Mouse (Mus musculus) megakaryocyte progenitor cell, adult 5-6 weeks (primary cell): ENCODE data around the gene Camk2b. TPM values are rescaled to one million over a fixed set of nuclear protein-coding genes. Genes with fewer than 3 reads are reported as not detected.
"Not testable (repeated sequence)": the region's sequence is repeated elsewhere in the genome, so short reads cannot be mapped to it uniquely, and the experiment has no call there.

Source experiments
- ATAC-seq: replicated peaks from 2 replicates; pipeline ENCODE4 v1.8.0; 2016; ENCODE audit warnings: mild to moderate bottlenecking, moderate TSS enrichment, inconsistent platforms; ENCODE audit not compliant: poor library complexity
- total RNA-seq, 2 experiments: library from RNA; stranded (forward) in 1 of 2; stranded (reverse) in 1 of 2; fragments of 157-497, 149-512 nt in 1 of 2; fragments of 200-1000 nt in 1 of 2; gene quantifications; 2 replicates each; pipeline versions ENCODE4 v1.2.3 to v1.2.4; 2015 to 2017

The Camk2b gene
- total RNA-seq (2015) = 1.2 and 1.8 TPM in 2 replicates
- total RNA-seq (2017) = 0.83 and 1.7 TPM in 2 replicates

DNA sequence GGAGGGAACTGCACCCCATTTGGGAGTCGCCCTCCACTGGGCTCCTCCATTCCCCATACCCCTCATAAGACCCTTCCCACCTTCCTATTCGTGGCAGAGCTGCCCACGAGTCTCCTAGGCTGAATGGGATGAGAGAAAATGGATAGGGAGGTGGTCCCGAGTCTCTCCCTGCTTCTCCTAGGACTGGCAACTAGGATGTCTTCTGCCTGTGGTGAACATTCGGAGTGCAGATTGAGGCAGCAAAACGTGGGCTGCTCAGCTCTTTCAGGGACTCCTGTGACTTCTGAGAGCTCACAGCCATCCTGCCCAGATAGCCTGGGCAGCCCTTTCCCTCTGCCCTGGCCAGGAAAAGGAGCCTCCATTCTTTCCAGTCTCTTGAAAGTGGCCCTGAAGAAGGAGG, at the start of gene Camk2b:
Gene Camk2b (minus strand): TSS at position 187 of the 400 bp plus-strand sequence.
- ATAC-seq = no peak

DNA sequence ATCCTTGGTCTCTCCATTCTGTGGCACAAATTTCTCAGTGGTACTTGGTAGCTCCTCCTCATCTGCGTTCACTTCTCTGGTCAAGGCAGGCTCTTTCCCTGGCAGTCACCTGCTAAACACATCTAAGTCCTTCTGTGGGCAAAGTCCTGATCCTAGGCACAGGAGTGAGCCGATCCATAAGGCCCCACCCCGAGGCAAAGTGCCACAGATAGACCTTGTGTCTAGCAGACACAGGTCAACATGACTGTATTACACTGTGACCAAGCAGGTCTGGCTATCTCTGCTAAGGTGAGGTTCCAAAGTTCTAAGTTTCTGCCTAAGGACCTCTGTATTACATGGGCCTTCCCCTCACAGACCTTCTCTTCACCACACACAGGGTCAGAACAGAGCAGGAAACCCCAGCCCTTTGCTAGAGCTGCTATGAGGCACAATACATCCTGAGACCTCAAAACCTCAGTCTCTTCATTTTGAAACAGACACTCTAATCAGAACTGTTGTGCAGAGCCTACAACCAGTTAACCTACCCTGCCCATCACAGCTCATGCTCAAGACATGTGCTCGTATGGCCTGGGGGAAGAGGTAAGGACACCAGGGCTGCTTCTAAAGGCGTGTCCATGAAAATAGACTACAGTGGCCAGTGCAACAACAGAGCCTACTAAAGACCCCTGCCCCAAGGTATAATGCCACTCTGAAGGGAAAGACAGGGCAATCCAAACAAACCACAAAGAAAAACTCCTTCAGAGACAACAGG, 45.7 kb upstream of the Camk2b start:
- no peak for ATAC-seq

DNA sequence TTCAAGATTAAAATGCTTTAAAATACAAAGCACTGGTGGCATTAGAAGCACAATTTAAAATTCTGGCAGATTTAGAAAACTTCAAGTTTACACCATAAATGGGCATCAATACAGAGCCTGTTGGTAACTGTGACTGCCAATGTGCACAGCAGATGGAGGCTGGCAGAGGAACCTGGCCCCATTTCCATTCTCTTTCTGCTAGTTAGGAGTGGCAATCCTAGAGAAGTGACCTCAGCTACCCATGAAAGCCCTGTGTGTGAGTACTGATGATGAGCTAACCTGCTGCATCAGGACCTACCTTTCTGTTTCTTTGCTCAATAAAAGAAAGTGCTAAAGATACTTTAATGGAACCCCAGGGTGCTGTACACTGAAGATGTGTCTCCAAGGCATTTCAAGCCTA, 43.8 kb upstream of the Camk2b start:
- ATAC-seq = no peak

DNA sequence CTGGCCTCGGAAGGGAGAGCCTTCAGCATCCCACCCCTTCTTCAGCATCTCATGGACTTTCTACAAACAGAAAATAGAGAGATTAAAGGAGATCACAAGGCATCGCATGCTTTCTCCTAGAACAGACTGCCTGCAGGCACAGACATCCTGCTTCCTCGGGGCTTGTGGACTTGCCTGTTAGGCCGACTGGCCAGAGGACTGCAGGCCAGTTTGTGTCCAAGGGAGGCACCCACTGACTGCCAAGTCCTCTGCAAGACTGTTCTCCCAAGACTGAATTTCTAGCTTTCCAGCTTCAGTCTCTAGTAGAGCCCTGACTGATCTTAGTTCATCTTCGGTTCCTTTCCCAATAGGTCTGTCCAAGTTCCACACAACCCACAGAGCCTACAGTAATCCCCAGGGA, 42.1 kb upstream of the Camk2b start:
- ATAC-seq = no peak

DNA sequence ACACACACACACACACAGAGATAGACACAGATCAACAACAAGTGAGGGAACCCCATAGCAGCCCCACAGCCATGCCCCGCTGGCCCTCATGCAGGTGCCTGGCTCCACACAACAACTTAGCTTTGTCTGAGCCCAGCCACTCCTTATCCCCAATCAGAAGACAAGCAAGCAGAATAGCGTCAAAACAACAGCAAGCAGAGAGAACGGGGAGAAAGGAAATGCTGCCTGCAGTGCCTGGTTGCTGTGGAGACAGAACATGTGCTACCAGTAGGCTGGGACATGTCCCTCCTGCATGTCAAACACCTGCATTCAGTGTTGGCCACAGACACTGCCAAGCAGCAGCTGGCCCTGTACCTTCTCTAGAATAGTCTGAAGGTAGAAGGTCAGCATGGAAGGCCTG, 41.6 kb upstream of the Camk2b start:
- ATAC-seq = no peak

DNA sequence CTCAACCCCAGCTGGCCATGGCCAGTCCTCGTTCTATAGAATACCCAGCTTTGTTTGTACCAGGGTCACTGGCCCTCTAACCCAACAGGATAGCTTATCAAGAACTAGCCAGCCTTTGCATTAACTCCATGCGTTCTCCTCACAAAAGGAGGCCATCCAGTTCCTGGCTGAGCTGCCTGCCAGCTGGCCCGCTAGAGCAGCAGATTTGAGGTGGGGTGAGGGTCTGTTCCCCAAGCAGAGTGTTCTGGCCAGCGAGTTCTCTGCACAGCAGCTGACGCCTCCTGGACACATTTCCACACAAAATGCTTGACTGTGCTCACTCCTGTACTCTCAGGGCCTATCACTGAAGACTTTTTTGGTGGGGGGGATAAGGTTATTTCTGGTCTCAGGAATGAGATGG, 38.6 kb upstream of the Camk2b start:
- no peak for ATAC-seq

DNA sequence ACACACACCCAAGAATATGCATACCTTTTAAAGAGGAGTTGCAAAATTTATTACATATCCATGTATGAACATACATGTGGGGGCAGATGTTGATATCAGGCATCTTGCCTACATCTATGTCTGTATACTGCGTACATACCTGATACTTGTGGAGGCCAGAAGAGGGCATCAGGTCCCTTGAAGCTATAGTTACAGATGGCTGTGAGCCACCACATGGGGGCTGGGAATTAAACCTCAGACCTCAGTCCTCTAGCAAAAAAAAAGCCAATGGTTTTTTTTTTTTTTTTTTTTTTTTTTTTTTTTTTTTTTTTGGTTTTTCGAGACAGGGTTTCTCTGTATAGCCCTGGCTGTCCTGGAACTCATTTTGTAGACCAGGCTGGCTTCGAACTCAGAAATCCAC, 30.5 kb upstream of the Camk2b start:
- not testable (repeated sequence) for ATAC-seq

DNA sequence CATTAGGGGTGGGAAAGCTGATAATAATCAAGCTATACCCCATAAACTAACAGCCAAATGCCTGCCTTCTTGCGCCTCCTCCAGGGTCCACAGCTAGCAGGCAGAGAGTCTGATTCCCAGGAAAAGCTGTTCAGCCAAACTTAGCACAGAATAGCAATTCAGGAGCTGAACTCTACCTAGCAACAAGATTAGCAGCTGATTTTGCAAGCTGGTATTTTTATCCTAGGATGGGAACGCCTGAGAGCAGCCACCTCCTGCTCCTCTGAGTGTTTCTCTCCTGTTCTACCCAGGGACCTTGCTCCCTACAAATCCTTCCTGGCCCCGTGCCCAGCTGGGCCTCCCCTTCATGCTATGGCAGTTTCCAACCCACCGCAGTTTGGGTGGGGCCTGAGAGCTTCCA, 20.8 kb upstream of the Camk2b start:
- ATAC-seq = no peak

DNA sequence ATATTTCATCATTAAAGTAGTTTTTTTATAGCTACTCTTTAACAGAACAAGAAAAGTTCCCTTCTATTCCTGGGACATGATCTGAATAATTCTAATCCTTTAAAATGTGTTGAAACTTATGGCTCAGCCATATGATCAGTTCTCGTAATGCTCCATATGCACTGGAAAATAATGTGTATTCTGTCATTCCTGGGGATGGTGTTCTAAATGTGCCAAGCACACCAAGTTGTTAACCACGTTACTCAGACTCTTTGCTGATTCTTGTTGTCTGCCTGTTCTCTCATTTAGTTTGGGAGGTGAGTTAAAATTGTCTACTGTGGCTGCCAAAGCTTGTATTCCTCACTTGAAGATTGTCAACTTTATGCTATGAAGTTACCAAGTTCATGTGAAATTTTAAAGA, 12.6 kb upstream of the Camk2b start:
- ATAC-seq = no peak

DNA sequence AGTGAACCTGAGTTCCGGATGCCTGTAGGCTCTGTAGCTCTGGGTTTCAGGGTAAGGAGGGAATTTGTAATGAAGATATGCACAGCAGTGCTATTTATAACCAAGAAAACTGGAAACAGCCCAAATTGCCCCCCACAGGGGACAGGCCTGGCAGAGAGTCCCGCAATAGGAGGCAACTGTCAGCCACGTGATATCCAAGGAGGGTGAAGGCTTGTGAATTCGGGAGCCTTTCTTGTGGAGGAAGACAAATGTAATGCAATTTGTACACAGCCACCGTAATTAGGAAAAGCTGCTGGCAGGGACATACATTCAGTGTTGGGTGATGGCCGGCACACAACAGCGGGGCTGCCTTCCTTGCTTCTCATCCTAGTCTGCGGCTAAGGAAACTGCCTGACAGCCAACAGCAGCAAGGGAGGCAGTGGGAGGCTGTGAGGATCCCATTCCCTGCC, 9.5 kb upstream of the Camk2b start:
- ATAC-seq = no peak

DNA sequence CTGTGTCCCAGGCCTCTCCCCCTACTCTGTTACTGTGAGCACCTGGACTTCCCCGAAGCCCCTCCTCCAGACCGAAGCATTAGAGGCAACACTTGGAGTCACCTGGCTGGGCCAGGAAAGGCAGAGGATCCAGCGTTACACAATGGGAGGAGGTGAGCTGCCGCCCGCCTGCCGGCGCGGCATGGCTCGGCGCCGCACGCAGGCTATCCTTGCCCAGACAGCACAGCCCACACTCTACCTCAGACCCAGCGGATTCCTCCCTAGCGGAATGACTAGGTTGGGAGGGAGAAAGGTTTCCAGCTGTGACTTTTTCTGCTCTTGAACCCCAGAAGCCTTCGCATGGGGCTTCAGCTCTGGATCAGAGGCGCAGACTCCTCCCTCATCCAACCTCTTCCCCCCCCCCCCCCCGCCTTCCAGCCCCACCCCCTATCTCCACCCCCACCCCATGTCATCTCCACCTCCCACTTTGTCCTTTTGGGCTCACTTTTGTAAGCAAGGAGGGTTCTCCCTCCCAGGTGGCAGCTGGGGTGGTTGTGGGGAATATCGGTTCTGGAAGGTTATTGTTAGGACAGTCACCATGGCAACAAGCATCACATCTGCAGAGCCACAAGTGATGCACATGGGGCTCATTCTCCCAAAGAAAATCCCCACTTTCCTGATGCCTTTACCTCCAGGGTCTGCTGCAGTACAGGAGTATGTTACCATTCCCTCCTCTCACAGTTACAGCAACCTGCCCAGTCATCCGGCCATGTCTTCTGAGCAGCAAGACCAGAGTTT, 2.2 kb upstream of the Camk2b start:
- no peak for ATAC-seq

DNA sequence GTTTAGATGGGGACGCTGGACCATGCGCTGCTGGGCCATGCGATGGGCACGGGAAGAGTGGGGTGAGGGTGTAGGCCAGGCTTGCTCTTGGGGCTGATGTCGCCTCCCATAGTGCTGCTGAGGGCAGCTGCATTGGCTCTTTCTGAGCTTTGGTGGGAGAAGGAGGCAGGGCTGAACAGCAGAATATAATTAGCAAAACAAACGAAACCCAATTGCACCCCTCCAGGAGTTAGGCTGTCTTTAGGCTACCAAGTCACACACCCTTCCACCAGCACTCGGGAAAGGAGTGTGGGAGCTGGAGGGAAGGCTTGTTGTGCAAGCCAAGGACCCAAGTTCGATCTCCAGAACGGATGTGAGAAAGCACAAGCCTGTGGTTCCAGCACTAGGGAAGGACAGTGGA, 998 bp upstream of the Camk2b start:
- ATAC-seq = no peak

DNA sequence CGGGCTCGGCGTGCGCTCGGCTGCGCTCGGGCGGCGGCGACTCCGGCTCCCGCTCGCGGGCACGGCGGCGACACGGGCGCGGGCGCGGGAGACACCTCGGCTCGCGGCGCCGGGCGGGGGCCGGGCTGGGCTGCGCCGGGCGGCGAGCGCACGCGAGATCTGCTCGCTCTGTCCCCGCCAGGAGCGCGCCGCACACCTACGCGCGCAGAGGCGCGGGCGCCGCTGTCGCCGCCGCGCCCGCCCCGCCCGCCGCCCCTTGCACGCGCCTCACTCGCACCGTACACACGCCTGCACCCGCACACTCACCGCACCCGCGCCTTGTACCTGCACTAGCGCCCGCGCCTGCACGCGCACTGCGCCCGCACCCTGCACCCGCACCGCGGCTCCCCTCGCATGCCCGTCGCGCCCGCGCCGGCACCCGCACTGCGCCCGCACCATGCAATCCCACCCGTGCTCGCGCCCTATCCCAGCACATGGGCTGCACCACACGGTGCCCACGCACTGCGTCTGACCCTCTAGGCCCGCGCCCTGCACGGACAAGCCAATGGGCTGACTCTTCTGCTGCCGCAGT, 526 bp downstream of the Camk2b start:
- no peak for ATAC-seq

DNA sequence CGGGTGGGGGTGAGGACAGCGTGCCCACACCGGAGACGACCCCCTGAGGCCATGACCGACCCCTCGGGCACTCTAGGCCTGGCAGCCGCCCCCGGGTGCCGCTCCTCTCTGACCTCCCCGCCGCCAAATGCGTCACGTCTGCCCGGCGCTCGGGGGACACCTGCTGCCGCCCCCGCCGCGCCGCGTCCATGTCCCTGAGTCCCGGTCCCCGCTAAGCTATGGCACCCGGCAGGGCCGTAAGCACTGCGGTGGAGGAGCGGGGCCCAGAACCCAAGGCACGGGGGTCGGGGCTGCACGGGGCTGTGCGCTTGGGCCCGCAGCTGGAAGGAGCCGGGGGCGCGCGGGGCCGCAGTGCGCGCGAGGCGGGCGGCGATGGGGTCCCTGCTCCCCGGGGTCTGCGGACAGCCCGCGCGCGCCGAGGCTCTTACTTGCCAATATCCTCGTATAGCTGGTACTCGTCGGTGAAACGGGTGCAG, 1.1 kb downstream of the Camk2b start:
- ATAC-seq = no peak

DNA sequence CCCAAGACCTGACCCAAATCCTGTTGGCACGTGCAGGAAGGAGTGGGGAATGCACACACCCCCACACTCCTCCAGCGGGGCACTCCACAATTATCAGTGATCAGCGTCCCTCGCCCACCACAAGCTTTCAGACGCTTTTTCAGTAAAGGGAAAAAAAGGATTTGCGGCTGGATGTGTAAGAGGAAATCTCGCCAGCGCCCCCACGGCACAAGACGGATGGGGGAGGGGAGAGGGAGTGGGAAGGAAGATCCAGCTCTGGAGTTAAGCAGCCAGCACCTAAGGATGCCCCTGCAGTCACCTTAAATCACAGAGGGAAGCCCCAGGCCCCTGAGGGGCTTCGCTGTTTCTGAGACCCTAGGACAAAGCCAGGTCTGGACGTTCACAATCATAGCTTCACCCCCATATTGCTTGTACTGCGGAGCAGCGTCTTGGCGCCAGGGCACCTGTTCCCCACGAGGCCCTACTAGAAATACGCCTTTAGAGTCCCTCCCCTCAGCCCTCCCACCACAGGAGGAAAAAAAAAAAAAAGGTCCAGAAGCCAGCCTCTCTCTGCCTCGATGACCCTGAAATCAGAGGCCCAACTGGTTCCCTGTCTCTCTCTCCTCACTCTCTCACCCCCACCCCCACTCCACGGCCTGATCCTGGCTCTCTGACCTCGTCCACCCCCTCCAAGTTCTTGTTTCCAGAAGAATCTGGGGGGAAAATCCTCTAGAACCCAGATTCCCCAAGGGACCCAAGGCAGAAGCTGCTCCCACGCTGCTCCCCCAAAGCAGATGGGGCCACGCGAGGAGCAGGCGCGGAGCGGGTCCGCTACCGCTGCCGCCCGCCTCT, 1.7 kb downstream of the Camk2b start:
- ATAC-seq = no peak

DNA sequence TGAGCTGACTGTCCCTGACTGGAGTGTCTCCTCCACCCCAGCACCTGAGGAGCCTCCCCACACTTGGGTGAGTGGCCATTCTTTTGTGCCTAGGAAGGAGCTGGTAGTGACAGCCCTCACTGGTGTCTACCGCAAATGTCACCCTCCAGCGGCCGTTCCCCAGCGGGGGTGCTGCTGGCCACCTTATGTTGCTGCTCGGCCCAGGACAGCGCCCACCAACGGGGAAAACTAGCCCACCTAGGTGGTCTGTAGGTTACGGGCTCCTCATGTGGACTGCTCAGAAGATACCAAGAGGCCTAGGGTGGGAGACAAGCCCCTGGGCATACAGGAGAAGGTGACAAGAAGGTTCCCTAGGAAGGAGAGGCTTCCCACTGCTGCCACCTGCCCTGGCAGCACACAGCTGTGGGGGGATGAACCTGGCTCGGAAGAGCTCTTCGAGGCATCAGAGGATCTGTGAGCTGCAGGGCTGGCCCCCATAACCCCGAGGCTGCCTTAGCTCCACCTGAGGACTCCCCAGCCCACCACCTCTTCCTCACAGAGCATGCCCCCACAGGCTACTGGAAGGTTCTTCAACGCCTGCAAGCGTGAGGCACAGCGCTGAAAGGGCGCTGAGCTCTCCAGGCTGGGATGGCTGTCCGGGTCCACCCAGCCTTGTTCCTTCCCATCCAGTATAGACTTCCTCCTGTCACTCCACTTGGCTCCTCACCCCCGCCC, 2.5 kb downstream of the Camk2b start:
- no peak for ATAC-seq

DNA sequence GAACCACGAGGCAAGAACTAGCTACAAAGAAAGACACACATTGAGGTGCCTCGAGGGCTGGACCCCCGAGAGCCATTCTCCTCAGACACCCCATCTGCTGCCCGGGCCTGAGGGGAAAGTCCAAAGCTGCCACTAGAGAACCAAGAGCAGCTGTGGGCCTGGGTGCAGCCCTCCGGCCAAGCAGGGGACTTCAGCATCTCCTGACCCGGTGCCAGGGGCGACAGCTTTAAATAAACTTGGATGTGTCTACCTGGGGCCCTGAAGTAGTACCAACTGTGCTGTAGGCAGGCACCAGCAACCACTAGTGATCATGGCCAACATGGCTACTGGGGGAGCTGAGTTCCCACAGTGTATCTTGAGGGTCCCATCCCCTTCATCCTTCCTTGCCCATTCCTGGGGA, 3.1 kb downstream of the Camk2b start:
- ATAC-seq = no peak

DNA sequence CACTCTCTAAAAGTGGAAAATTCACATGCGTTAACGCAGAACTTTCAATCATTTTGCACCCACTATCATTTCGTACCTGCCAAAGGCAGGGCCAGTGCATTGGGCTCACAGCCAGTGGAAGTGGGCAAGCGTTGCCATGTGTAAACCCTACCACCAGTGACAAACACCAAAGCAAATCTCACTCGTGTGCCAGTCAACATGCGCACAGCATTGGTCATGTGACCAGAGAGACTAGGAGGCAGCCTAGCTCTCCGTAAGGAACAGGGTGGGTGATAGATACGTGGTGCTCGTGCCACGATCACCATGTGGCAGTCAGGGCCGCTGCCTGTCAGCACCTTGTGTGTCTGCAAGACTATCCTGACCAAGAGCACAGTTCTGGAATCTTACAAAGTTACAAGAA, 3.8 kb downstream of the Camk2b start:
- ATAC-seq = no peak

DNA sequence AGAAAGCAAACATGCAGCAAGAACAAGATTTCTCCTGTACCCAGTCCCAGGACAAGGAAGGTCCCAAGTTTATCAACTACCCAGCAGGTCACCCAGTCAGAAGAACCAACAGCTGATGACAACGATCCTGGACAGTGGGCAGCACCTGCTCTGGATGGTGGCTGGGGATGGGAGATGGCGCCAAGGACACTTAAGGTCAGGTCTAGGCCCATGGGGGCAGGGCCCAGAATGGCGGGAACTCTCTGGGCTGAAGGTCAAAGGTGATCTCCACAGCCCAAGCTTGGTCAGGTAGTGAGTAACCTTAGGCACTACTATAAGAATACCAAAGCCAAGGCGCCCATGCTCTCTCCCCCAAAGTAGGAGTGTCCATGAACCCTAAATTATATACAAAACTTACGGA, 4.3 kb downstream of the Camk2b start:
- ATAC-seq = no peak

DNA sequence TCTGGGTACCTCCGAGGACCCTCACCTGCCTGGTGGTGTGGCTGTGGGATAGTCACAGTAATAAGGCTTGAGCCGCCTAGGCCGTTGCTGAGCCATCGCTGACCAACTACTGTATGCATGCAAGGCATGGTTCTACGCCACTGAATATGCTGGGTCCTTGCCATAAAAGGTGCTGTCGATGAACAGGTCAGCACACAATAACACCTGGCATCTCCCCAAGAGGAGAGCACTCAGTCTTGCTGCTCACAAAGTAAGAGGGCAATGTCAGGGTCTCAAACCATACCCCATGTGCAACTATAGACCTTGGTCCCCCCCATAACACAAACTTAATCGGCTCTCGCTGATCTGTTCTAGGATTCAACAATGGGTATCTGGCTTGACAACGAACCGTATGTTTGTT, 7.0 kb downstream of the Camk2b start:
- ATAC-seq = no peak
